Mouse (Mus musculus): ENCODE measurements around the gene Pccb. TPM values are rescaled to one million over a fixed set of nuclear protein-coding genes. Genes with fewer than 3 reads are reported as not detected.

The Pccb gene
- total RNA-seq, 2 experiments from 2014 or later = 5.9 to 8.2 TPM

DNA sequence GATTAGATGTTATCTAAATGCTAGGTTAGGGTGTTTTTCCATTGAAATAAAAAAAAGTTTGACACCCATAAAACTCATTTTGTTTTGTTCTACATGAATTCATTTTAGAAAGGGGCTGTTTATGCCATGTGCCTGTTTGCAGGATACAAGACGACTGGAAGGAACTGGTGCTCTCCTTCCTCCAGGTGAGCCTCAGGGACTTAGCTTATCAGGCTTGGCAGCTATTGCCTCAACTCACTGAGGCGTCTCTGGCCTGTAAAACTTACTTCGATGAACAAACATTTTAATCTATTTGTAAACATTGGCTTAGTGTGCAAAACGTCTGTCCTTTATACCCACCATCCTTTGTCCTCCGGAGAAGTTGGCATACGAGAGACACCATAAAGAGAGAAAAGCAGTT lies 18.0 kb upstream of the Pccb start:
- ATAC-seq (replicated peaks; ENCODE audit: low FRiP score, poor library complexity, severe bottlenecking) = no peak

DNA sequence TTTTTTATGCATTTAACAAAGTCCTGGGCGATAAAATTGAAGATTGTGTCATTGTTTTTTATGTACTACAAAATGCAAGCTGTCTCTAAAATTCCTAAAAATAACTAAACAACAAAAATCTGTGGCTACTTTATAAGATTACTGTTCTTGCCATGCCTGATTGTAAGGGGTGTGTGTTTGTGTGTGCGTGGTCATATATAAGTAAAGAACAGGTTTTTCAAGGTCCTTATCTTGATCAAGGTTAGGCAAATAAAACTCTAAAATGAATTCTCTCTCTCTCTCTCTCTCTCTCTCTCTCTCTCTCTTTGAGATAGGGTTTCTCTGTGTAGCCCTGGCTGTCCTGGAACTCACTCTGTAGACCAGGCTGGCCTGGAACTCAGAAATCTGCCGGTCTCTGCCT lies 17.3 kb upstream of the Pccb start:
- no peak for ATAC-seq (replicated peaks; ENCODE audit: low FRiP score, poor library complexity, severe bottlenecking)

- no peak for ATAC-seq (replicated peaks; ENCODE audit: low FRiP score, poor library complexity, severe bottlenecking)
Observed at GRCm38 (mm10) chr9:101045710-101046338, 11.1 kb upstream of the Pccb start.

- no peak for ATAC-seq (replicated peaks; ENCODE audit: low FRiP score, poor library complexity, severe bottlenecking)
Observed at GRCm38 (mm10) chr9:101042249-101042648, 7.6 kb upstream of the Pccb start.

- no peak for ATAC-seq (replicated peaks; ENCODE audit: low FRiP score, poor library complexity, severe bottlenecking)
Observed at GRCm38 (mm10) chr9:101041508-101041907, 6.8 kb upstream of the Pccb start.

GRCm38 (mm10) chr9:101038634-101039033 lies 3.9 kb upstream of the Pccb start:
- no peak for ATAC-seq (replicated peaks; ENCODE audit: low FRiP score, poor library complexity, severe bottlenecking)

GRCm38 (mm10) chr9:101037396-101037795 lies 2.7 kb upstream of the Pccb start:
- ATAC-seq (replicated peaks; ENCODE audit: low FRiP score, poor library complexity, severe bottlenecking) = no peak

- ATAC-seq (replicated peaks; ENCODE audit: low FRiP score, poor library complexity, severe bottlenecking) = no peak
Observed at GRCm38 (mm10) chr9:101036876-101037275, 2.2 kb upstream of the Pccb start.

DNA sequence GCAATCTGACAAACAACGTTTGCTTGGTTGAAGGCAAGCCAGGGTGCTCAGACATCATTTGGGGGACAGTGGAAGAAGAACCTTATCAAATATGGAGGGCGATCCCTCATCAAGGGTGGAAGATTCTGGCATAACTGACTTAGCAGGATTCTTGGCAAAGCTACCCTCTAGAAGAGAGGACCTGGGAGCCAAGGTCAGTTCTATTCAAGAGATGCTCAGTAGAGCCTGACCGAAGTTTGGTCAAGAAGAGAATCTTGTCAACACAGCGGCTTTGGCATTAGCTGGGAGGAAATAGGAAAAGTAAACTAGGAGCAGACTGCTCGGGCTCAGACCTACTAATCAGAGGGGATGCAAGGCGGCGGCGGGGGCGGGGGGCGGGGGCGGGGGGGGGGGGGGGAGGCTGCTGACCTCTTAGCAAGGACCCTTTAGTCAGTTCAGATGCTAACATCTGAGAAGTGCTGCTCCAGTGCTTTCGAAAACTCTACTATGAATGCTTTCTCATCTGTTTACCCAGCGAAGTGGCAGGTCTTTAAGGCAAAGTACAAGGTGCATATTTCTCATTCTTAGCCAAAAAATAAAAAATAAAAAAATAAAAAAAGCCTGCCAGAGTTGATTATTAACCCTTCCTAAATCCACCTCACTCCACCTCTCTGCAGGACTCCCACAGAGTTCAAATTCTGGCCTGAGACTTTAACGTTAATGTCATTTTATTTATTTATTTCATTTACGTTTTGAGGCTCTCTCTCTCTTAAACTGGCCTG lies 1.3 kb upstream of the Pccb start:
- no peak for ATAC-seq (replicated peaks; ENCODE audit: low FRiP score, poor library complexity, severe bottlenecking)

DNA sequence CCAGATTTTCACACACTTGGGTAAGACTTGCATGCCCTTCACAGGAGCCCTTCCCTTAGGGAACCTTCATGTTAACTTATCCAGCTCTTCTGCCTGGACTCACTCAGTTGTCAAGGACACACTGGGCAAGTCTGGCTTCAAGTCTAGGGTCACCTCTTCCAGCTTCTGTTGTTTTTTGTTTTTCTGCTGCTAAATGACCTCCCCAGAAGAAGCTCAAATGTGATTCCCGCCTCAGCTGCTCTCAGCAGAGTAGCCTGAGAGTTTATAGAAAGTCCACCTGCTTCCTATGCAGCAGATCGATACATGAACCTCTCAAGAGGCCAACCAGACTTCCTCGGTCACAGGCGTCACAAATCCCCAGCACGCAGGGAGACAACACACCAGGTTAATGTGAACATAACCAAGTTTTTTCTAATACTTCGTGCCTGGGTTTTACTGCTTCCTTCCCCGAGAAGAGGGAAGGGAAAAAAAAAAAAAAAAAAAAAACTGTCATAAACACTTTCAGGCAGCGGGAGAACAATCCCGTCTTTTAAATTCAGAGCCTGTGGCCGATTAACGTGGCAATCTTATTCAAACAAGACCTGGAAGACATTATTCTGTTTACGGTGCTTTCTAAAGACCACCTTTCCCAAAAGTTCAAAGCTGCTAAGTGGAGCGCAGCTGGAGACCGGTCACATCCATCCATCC lies 794 bp downstream of the Pccb start:
- 0 out of 2 replicates have a peak, but pooled peaks have one; percentile 8 for ATAC-seq (replicated peaks; ENCODE audit: low FRiP score, poor library complexity, severe bottlenecking)

DNA sequence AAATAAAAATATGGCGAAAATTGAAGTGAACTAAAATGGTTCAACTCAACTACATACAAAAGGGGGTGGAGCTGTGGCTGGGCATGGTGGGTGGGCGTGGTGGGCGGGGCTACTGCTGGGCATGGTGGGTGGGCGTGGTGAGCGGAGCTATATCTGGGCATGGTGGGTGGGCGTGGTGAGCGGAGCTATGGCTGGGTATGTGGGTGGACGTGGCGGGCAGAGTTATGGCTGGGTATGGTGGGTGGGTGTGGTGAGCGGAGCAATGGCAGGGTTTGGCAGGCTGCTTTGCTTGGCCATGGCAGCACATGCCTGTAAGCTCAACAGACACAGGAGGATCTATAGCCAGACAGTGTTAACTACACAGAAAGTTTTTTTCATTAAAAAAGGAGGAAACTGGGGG lies 15.9 kb downstream of the Pccb start:
- ATAC-seq (replicated peaks; ENCODE audit: low FRiP score, poor library complexity, severe bottlenecking) = 0 out of 2 replicates have a peak, but pooled peaks have one; percentile 49

DNA sequence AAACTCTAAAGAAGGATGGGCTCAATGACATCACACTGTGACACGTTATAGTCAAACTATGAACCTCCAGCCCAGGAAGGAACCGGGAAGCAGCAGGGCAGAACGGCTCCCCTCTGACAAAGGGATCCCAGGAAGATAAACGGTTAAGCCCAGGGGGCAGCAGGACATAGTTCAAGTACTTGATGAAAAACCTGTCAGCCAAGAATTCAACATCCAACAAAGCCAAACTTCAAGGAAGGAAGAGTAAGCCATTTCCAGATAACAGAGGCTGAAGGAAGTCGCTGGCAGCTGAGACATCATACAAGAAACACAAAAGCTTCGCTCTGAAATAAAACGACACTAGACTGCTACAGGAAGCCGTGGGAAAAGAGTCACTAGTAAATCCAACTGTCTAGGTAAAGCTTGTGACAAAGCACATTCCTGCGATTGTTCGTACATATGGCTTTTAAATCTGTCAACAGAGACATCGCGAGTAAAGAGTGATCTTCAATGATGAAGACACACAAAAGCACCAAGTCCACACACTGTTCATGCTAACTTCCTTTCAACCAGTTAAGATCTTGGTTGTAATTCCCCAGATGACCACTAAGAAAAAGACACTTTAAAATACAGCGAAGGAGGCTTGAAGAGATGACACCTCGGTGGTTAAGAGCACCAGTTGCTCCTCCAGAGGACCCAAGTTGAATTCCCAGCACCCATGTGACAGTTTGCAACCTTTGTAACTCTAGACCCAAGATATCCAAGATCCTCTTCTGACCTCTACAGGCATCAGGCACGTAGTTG lies 16.8 kb downstream of the Pccb start:
- ATAC-seq (replicated peaks; ENCODE audit: low FRiP score, poor library complexity, severe bottlenecking) = no peak

GRCm38 (mm10) chr9:101015324-101015723 lies 19.4 kb downstream of the Pccb start:
- no peak for ATAC-seq (replicated peaks; ENCODE audit: low FRiP score, poor library complexity, severe bottlenecking)

DNA sequence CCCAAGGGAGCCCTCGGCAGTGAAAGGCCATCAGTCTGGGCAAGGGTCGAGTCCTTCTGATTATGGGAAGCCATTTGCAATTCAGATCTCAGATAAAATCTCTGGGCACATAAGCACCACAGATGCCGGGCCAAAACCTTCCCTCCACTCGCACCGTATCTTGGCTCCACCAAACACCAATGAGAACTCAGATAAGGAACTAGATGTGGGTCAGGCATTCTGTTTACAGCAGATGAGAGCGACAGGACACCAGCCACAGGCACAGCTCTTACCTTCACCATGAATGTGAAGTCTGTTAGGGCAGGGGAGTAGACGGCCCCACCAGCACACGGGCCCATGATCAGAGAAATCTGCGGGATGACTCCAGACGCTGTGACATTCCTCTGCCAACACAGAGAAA lies 22.3 kb downstream of the Pccb start:
- peak; percentile 78 for ATAC-seq (replicated peaks; ENCODE audit: low FRiP score, poor library complexity, severe bottlenecking)

DNA sequence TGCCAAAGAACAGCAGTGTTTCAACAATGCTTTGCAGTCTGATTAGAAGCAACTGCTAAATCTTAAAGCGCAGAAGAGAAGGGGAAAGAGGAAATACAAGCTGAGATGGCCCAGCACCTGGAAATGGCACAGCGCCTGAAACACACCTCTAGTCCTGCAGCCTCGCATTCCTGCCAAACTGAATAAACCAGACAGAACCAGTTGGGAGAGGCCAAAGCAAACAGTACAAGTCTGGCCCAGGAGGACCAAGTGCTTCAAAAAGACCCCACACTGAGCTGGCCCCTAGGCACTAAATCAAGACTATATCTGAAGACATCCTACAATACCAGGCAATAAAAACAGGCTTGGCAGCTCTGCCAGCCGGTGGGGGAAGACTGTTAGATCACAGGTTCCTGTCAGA lies 28.8 kb downstream of the Pccb start:
- ATAC-seq (replicated peaks; ENCODE audit: low FRiP score, poor library complexity, severe bottlenecking) = no peak

GRCm38 (mm10) chr9:101003302-101003701 lies 31.4 kb downstream of the Pccb start:
- no peak for ATAC-seq (replicated peaks; ENCODE audit: low FRiP score, poor library complexity, severe bottlenecking)

GRCm38 (mm10) chr9:101002841-101003240 lies 31.9 kb downstream of the Pccb start:
- ATAC-seq (replicated peaks; ENCODE audit: low FRiP score, poor library complexity, severe bottlenecking) = no peak

DNA sequence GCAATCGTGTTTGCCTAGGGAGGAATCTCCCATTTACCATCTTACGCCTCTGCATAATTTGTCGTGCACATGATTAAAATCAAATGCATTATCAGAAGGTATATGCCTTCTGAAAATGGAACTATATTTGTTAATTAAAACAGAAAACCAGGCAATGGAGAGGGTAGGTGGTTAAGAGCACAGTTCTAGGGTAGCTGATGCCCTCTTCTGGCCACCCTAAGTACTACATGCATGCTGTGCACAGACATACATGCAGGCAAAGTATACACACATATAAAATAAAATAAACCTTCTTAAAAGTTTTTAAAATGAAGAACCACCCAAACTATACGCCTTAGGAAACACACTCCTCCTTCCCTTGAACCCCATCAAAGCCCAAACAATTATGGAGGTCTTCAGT lies 32.6 kb downstream of the Pccb start:
- no peak for ATAC-seq (replicated peaks; ENCODE audit: low FRiP score, poor library complexity, severe bottlenecking)

- ATAC-seq (replicated peaks; ENCODE audit: low FRiP score, poor library complexity, severe bottlenecking) = no peak
Observed at GRCm38 (mm10) chr9:100997138-100997537, 37.6 kb downstream of the Pccb start.

- ATAC-seq (replicated peaks; ENCODE audit: low FRiP score, poor library complexity, severe bottlenecking) = no peak
Observed at GRCm38 (mm10) chr9:100993937-100994336, 40.8 kb downstream of the Pccb start.

Data from erythroid progenitor cell, adult 5-6 weeks (primary cell).